Mouse (Mus musculus) adrenal gland, postnatal 14 days (tissue): ENCODE measurements at regions not wholly inside any gene's neighbourhood (a gene's known extent, or its start where the extent isn't known, plus 50 kb on each side); places are given as distances from the start of the nearest gene placed in this dataset.

ENCODE experiments used
- DNase-seq: peaks from one replicate; pipeline ENCODE4 v3.0.0; 2021; ENCODE audit warnings: mixed read lengths

- DNase-seq: no peak
Observed at GRCm38 (mm10) chr1:151263372-151263771, 53.4 kb downstream of the Gm47996 start.

GRCm38 (mm10) chr1:151263830-151264229, 53.9 kb downstream of the Gm47996 start:
- no peak for DNase-seq

GRCm38 (mm10) chr1:151264789-151265188, 54.9 kb downstream of the Gm47996 start:
- DNase-seq: peak; percentile 27

- DNase-seq: no peak
Observed at GRCm38 (mm10) chr1:151265590-151265989, 55.7 kb downstream of the Gm47996 start.

GRCm38 (mm10) chr1:151266703-151267102, 56.8 kb downstream of the Gm47996 start:
- DNase-seq: no peak

DNA sequence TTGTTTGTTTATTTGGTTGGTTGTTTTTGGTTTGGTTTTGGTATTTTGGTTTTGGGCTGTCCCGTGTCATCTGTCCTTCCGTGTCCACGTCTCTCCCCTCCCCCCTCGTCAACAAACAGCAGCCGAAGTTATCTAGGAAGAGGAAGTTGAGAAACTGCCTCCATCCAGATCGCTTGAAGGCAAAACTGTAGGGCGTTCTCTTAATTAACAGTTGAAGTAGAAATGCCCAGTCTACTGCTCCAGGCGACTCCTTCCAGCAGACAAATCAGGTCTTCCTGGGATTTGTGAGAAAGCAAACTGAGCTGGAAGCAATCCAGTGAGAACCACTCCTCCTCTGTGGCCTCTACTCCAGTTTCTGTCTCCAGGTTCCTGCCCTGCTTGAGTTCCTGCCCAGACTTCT, 60.8 kb downstream of the Gm47996 start:
- peak; percentile 19 for DNase-seq

- DNase-seq: no peak
Observed at GRCm38 (mm10) chr1:151274306-151274705, 64.4 kb downstream of the Gm47996 start.

GRCm38 (mm10) chr1:151275581-151275980, 65.7 kb downstream of the Gm47996 start:
- DNase-seq: no peak

- no peak for DNase-seq
Observed at GRCm38 (mm10) chr1:151279955-151280354, 64.3 kb upstream of the Ivns1abp start.

DNA sequence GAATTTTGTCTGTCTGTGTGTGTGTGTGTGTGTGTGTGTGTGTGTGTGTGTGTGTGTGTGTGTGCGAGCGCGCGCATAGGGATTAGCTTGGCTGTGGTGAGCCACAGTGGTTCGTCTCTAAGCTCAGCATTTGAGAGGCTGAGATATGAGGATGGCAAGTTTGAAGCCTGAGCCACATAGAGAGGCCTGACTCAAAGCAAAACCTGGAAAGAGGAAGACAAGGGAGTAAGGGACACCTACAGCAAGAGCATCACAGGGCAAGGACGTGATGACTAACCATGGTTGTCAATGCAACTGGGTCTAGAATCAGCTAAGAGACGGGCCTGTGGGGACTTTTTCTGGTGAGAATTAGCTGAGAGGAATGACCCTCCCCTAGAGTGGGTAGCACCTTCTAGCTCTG, 59.2 kb upstream of the Ivns1abp start:
- DNase-seq: no peak

- DNase-seq: peak; percentile 41
Observed at GRCm38 (mm10) chr1:151287451-151287850, 56.8 kb upstream of the Ivns1abp start.

DNA sequence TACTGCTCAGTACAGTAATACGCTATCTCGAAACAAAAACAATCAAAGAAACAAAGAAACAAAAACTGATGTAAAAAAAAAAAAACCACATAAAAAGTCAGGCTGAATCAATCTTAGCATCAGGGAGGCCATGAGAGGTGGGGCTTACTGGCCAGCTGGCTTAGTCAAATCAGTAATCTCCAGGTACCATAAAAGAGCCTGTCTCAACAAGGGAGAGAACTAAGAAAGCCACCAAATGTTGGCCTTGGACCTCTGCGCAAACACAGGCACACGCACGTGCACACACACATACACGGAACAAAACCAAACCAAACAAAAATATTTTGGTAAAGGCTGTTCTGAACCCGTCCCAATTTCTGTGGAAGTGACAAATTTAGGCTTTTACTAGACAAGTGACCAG, 55.2 kb upstream of the Ivns1abp start:
- no peak for DNase-seq

DNA sequence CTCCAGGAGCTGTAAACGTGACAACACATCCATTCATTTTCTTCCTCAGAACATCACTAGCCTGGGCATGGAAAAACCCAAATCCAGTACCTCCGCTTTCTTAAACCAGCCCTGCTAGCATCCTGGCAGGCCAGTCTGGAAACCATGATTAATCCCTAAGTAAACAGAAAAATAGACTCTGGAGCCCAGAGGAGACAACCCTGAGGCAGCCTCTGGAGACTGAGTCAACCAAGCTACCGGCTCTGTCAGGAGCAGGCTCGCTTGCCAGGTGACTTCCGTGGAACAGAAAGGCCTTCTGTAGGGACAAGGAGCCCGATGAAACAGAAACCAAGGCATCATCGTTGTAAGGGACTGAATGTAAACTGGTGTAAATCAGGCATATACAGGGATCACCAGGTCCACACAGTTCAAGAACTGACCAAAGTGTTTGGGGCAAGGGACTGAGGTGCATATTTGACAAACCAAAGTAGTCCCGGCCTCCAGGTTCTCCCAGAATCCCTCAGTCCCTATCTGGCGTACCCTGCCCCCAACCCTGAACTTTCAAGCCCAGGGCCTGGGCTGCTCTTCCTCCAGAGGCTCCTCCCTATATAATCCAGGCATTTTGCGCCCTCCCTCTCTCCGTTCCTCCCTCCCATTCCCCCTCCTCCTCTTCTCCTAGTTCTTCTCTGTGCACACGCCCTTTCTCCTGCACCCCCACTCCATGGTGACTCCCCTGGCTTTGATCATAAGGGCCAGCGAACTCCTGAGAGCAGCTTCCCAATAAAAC, 54.6 kb upstream of the Ivns1abp start:
- DNase-seq: no peak

- no peak for DNase-seq
Observed at GRCm38 (mm10) chr1:151293311-151294050, 50.8 kb upstream of the Ivns1abp start.
